Mouse (Mus musculus): ENCODE measurements at regions not wholly inside any gene's neighbourhood (a gene's known extent, or its start where the extent isn't known, plus 50 kb on each side); places are given as distances from the start of the nearest gene placed in this dataset.

- no peak for DNase-seq
These were observed 196.1 kb upstream of the Cops8 start for GRCm38 (mm10) chr1:90406663-90407062.

- no peak for DNase-seq
These were observed 194.1 kb upstream of the Cops8 start for GRCm38 (mm10) chr1:90408504-90409215.

- DNase-seq: no peak
These were observed 193.5 kb upstream of the Cops8 start for GRCm38 (mm10) chr1:90409236-90409635.

GRCm38 (mm10) chr1:90412511-90413045 is 190.2 kb upstream of the Cops8 start:
- no peak for DNase-seq

- no peak for DNase-seq
These were observed 188.0 kb upstream of the Cops8 start for GRCm38 (mm10) chr1:90414751-90415150.

- no peak for DNase-seq
These were observed 178.5 kb upstream of the Cops8 start for GRCm38 (mm10) chr1:90424066-90424821.

- no peak for DNase-seq
These were observed 174.4 kb upstream of the Cops8 start for GRCm38 (mm10) chr1:90428334-90428733.

GRCm38 (mm10) chr1:90428774-90429173 is 174.0 kb upstream of the Cops8 start:
- no peak for DNase-seq

GRCm38 (mm10) chr1:90430480-90430879 is 172.3 kb upstream of the Cops8 start:
- DNase-seq: no peak

GRCm38 (mm10) chr1:90431783-90432182 is 171.0 kb upstream of the Cops8 start:
- DNase-seq: no peak

GRCm38 (mm10) chr1:90433911-90434310 is 168.9 kb upstream of the Cops8 start:
- DNase-seq: no peak

GRCm38 (mm10) chr1:90440638-90441037 is 162.1 kb upstream of the Cops8 start:
- DNase-seq: no peak

- DNase-seq: no peak
These were observed 161.5 kb upstream of the Cops8 start for GRCm38 (mm10) chr1:90441134-90441868.

GRCm38 (mm10) chr1:90442250-90443240 is 160.2 kb upstream of the Cops8 start:
- no peak for DNase-seq

- no peak for DNase-seq
These were observed 153.1 kb upstream of the Cops8 start for GRCm38 (mm10) chr1:90449571-90450226.

- no peak for DNase-seq
These were observed 150.7 kb upstream of the Cops8 start for GRCm38 (mm10) chr1:90451942-90452557.

- DNase-seq: no peak
These were observed 148.5 kb upstream of the Cops8 start for GRCm38 (mm10) chr1:90454263-90454662.

- DNase-seq: no peak
These were observed 145.4 kb upstream of the Cops8 start for GRCm38 (mm10) chr1:90457396-90457795.

GRCm38 (mm10) chr1:90458176-90458575 is 144.6 kb upstream of the Cops8 start:
- DNase-seq: no peak

GRCm38 (mm10) chr1:90461699-90462098 is 141.1 kb upstream of the Cops8 start:
- no peak for DNase-seq

- DNase-seq: no peak
These were observed 139.5 kb upstream of the Cops8 start for GRCm38 (mm10) chr1:90463302-90463701.

All from thymus, adult 18-20 months (tissue).